Mouse (Mus musculus): ENCODE data around the gene Ccdc125. TPM values are rescaled to one million over a fixed set of nuclear protein-coding genes. Genes with fewer than 3 reads are reported as not detected.

The Ccdc125 gene
- 0.89 and 1.5 TPM in 2 replicates for polyA plus RNA-seq (2012; rRNA removed)

GRCm38 (mm10) chr13:100669291-100670022 is at the start of gene Ccdc125:
Ccdc125 (plus strand) TSS chr13:100669717.
- under 1% methylated on average over 44 of the region's 44 CpGs for WGBS
- peak; percentile 25 for DNase-seq (ENCODE audit: low read depth, low spot score)

- 71% methylated on average over 4 of the region's 4 CpGs for WGBS
Observed at GRCm38 (mm10) chr13:100622241-100622640, 47.3 kb upstream of the Ccdc125 start.

GRCm38 (mm10) chr13:100634106-100634691 is 35.3 kb upstream of the Ccdc125 start:
- DNase-seq (ENCODE audit: low read depth, low spot score) = no peak
- 87% methylated on average over 3 of the region's 3 CpGs for WGBS

More at GRCm38 (mm10) chr13:100622241-100622640, 47.3 kb upstream of the Ccdc125 start:
- DNase-seq (ENCODE audit: low read depth, low spot score) = no peak

GRCm38 (mm10) chr13:100642471-100643209 is 26.9 kb upstream of the Ccdc125 start:
- no peak for DNase-seq (ENCODE audit: low read depth, low spot score)
- 80% methylated on average over 4 of the region's 4 CpGs for WGBS

- 94% methylated on average over 8 of the region's 8 CpGs for WGBS
- DNase-seq (ENCODE audit: low read depth, low spot score) = no peak
Observed at GRCm38 (mm10) chr13:100648223-100648622, 21.3 kb upstream of the Ccdc125 start.

GRCm38 (mm10) chr13:100650550-100651438 is 18.7 kb upstream of the Ccdc125 start, which contains the start of the genes Ak6 and Rad17:
Ak6 (plus strand) TSS chr13:100650979.
Rad17 (minus strand) TSS chr13:100651051.
- under 1% methylated on average over 73 of the region's 73 CpGs for WGBS
- peak; percentile 44 for DNase-seq (ENCODE audit: low read depth, low spot score)

GRCm38 (mm10) chr13:100651439-100652186 is 17.9 kb upstream of the Ccdc125 start, which contains the start of gene Taf9:
Taf9 (plus strand) TSS chr13:100651579.
- no peak for DNase-seq (ENCODE audit: low read depth, low spot score)
- WGBS = under 1% methylated on average over 63 of the region's 63 CpGs

- no peak for DNase-seq (ENCODE audit: low read depth, low spot score)
- 87% methylated on average over 5 of the region's 5 CpGs for WGBS
Observed at GRCm38 (mm10) chr13:100658091-100658490, 11.4 kb upstream of the Ccdc125 start.

GRCm38 (mm10) chr13:100659864-100660456 is 9.6 kb upstream of the Ccdc125 start:
- WGBS = 29% methylated on average over 4 of the region's 4 CpGs
- peak; percentile 36 for DNase-seq (ENCODE audit: low read depth, low spot score)

GRCm38 (mm10) chr13:100670181-100670741 is 744 bp downstream of the Ccdc125 start:
- WGBS = 13% methylated on average over 9 of the region's 9 CpGs
- peak; percentile 25 for DNase-seq (ENCODE audit: low read depth, low spot score)

- no peak for DNase-seq (ENCODE audit: low read depth, low spot score)
- 83% methylated on average over 15 of the region's 15 CpGs for WGBS
Observed at GRCm38 (mm10) chr13:100675936-100676635, 6.6 kb downstream of the Ccdc125 start.

- DNase-seq (ENCODE audit: low read depth, low spot score) = no peak
- 90% methylated on average over 8 of the region's 8 CpGs for WGBS
Observed at GRCm38 (mm10) chr13:100681615-100682014, 12.1 kb downstream of the Ccdc125 start.

GRCm38 (mm10) chr13:100682837-100683236 is 13.3 kb downstream of the Ccdc125 start:
- DNase-seq (ENCODE audit: low read depth, low spot score) = no peak
- WGBS = 63% methylated on average over 2 of the region's 2 CpGs

- DNase-seq (ENCODE audit: low read depth, low spot score) = no peak
- 67% methylated on average over 2 of the region's 2 CpGs for WGBS
Observed at GRCm38 (mm10) chr13:100684355-100684754, 14.8 kb downstream of the Ccdc125 start.

- 80% methylated on average over 7 of the region's 7 CpGs for WGBS
Observed at GRCm38 (mm10) chr13:100687513-100687912, 18.0 kb downstream of the Ccdc125 start.

GRCm38 (mm10) chr13:100697541-100697940 is 28.0 kb downstream of the Ccdc125 start:
- no peak for DNase-seq (ENCODE audit: low read depth, low spot score)
- WGBS = 89% methylated on average over 3 of the region's 3 CpGs

More at GRCm38 (mm10) chr13:100687513-100687912, 18.0 kb downstream of the Ccdc125 start:
- DNase-seq (ENCODE audit: low read depth, low spot score) = no peak

GRCm38 (mm10) chr13:100698866-100699265 is 29.3 kb downstream of the Ccdc125 start:
- DNase-seq (ENCODE audit: low read depth, low spot score) = no peak
- WGBS = 92% methylated on average over 10 of the region's 10 CpGs

Data from large intestine, adult 2 months (tissue).